Mouse (Mus musculus): ENCODE results near the gene Bbc3. TPM values are rescaled to one million over a fixed set of nuclear protein-coding genes. Genes with fewer than 3 reads are reported as not detected.

The Bbc3 gene
- polyA plus RNA-seq, 1 experiment, result 34.6 TPM

- H3K4me3 ChIP-seq, result peak overlapping the region; percentile 96
- no peak for TF ChIP-seq E2F4 (IDR thresholded peaks at IDR 0.05; ENCODE audit: insufficient read depth)
- TF ChIP-seq POLR2AphosphoS2 (IDR thresholded peaks at IDR 0.05; ENCODE audit: insufficient read length, low read depth), result peak; percentile 89
- no peak for TF ChIP-seq TCF12 (IDR thresholded peaks at IDR 0.05; ENCODE audit: insufficient read depth, poor library complexity, severe bottlenecking)
- no peak for TF ChIP-seq TCF3 (IDR thresholded peaks at IDR 0.05; ENCODE audit: insufficient read length, low read depth)
- no peak for TF ChIP-seq MYOG (IDR thresholded peaks at IDR 0.05; ENCODE audit: control insufficient read depth in 1 of 3, insufficient read depth in 1 of 3, insufficient read length in 2 of 3, low read depth in 2 of 3)
- no peak for TF ChIP-seq CEBPB (IDR thresholded peaks at IDR 0.05; ENCODE audit: insufficient read depth, poor library complexity, severe bottlenecking)
- TF ChIP-seq USF1 (IDR thresholded peaks at IDR 0.05; ENCODE audit: low read depth), result no peak
- no peak for TF ChIP-seq SRF (IDR thresholded peaks at IDR 0.05; ENCODE audit: control insufficient read depth, insufficient read length, low read depth)
- no peak for TF ChIP-seq REST (IDR thresholded peaks at IDR 0.05; ENCODE audit: insufficient read depth, insufficient read length)
- TF ChIP-seq MAX (IDR thresholded peaks at IDR 0.05; ENCODE audit: low read depth), result no peak
- TF ChIP-seq MYOD1 (IDR thresholded peaks at IDR 0.05; ENCODE audit: control insufficient read depth in 1 of 3, insufficient read length in 2 of 3, low read depth in 2 of 3), result no peak
- peak; percentile 72 for TF ChIP-seq POLR2A (IDR thresholded peaks at IDR 0.05; ENCODE audit: insufficient read length, low read depth)
- peaks cover 7% of the 10 kb centered on the region for H3K36me3 ChIP-seq (ENCODE audit: control insufficient read depth, insufficient read depth)
- H3ac ChIP-seq (ENCODE audit: control insufficient read depth, insufficient read length), result peak overlapping the region; percentile 95
- peaks cover 23% of the 10 kb centered on the region for H3K79me2 ChIP-seq (ENCODE audit: control insufficient read depth, insufficient read depth)
- H3K4me2 ChIP-seq (ENCODE audit: low read depth), result peak overlapping the region; percentile 80
- no peaks in the 10 kb centered on the region for H3K27me3 ChIP-seq (ENCODE audit: control insufficient read depth, insufficient read depth, insufficient read length)
Observed at GRCm38 (mm10) chr7:16311453-16312004, 3.3 kb downstream of the Bbc3 start.

GRCm38 (mm10) chr7:16312011-16312671, 3.9 kb downstream of the Bbc3 start:
- Histone ChIP-seq H3K4me2 (ENCODE audit: low read depth) (peak overlapping the region; percentile 94), H3K36me3 (ENCODE audit: control insufficient read depth, insufficient read depth) (peaks cover 10% of the 10 kb centered on the region), H3K79me2 (ENCODE audit: control insufficient read depth, insufficient read depth) (peaks cover 23% of the 10 kb centered on the region), H3K4me3 (peak overlapping the region; percentile 96), H3ac (ENCODE audit: control insufficient read depth, insufficient read length) (peak overlapping the region; percentile 95), H3K27me3 (ENCODE audit: control insufficient read depth, insufficient read depth, insufficient read length) (no peaks in the 10 kb centered on the region)
- TF ChIP-seq CEBPB (IDR thresholded peaks at IDR 0.05; ENCODE audit: insufficient read depth, poor library complexity, severe bottlenecking) (no peak), E2F4 (IDR thresholded peaks at IDR 0.05; ENCODE audit: insufficient read depth) (no peak), REST (IDR thresholded peaks at IDR 0.05; ENCODE audit: insufficient read depth, insufficient read length) (no peak), POLR2A (IDR thresholded peaks at IDR 0.05; ENCODE audit: insufficient read length, low read depth) (peak; percentile 11), POLR2AphosphoS2 (IDR thresholded peaks at IDR 0.05; ENCODE audit: insufficient read length, low read depth) (peak; percentile 21), MAX (IDR thresholded peaks at IDR 0.05; ENCODE audit: low read depth) (no peak), TCF12 (IDR thresholded peaks at IDR 0.05; ENCODE audit: insufficient read depth, poor library complexity, severe bottlenecking) (no peak), USF1 (IDR thresholded peaks at IDR 0.05; ENCODE audit: low read depth) (no peak), TCF3 (IDR thresholded peaks at IDR 0.05; ENCODE audit: insufficient read length, low read depth) (no peak), SRF (IDR thresholded peaks at IDR 0.05; ENCODE audit: control insufficient read depth, insufficient read length, low read depth) (no peak), MYOG (IDR thresholded peaks at IDR 0.05; ENCODE audit: control insufficient read depth in 1 of 3, insufficient read depth in 1 of 3, insufficient read length in 2 of 3, low read depth in 2 of 3) (peak in 2 of 3 experiments; percentile 12 to 68), MYOD1 (IDR thresholded peaks at IDR 0.05; ENCODE audit: control insufficient read depth in 1 of 3, insufficient read length in 2 of 3, low read depth in 2 of 3) (peak in 2 of 3 experiments; percentile 26 to 64)

- peaks cover 23% of the 10 kb centered on the region for H3K79me2 ChIP-seq (ENCODE audit: control insufficient read depth, insufficient read depth)
Observed at GRCm38 (mm10) chr7:16312672-16313311, 4.6 kb downstream of the Bbc3 start.

More at GRCm38 (mm10) chr7:16312672-16313311, 4.6 kb downstream of the Bbc3 start:
- H3ac ChIP-seq (ENCODE audit: control insufficient read depth, insufficient read length), result peak overlapping the region; percentile 95
- TF ChIP-seq TCF12 (IDR thresholded peaks at IDR 0.05; ENCODE audit: insufficient read depth, poor library complexity, severe bottlenecking), result peak; percentile 39
- TF ChIP-seq TCF3 (IDR thresholded peaks at IDR 0.05; ENCODE audit: insufficient read length, low read depth), result no peak
- no peak for TF ChIP-seq E2F4 (IDR thresholded peaks at IDR 0.05; ENCODE audit: insufficient read depth)
- TF ChIP-seq MYOG (IDR thresholded peaks at IDR 0.05; ENCODE audit: control insufficient read depth in 1 of 3, insufficient read depth in 1 of 3, insufficient read length in 2 of 3, low read depth in 2 of 3), result peak in 1 of 3 experiments; percentile 56
- no peak for TF ChIP-seq REST (IDR thresholded peaks at IDR 0.05; ENCODE audit: insufficient read depth, insufficient read length)
- TF ChIP-seq CEBPB (IDR thresholded peaks at IDR 0.05; ENCODE audit: insufficient read depth, poor library complexity, severe bottlenecking), result no peak
- peak; percentile 12 for TF ChIP-seq USF1 (IDR thresholded peaks at IDR 0.05; ENCODE audit: low read depth)
- TF ChIP-seq MAX (IDR thresholded peaks at IDR 0.05; ENCODE audit: low read depth), result no peak
- peak in 1 of 3 experiments; percentile 22 for TF ChIP-seq MYOD1 (IDR thresholded peaks at IDR 0.05; ENCODE audit: control insufficient read depth in 1 of 3, insufficient read length in 2 of 3, low read depth in 2 of 3)
- TF ChIP-seq POLR2A (IDR thresholded peaks at IDR 0.05; ENCODE audit: insufficient read length, low read depth), result peak; percentile 77
- TF ChIP-seq SRF (IDR thresholded peaks at IDR 0.05; ENCODE audit: control insufficient read depth, insufficient read length, low read depth), result peak; percentile 77
- no peak for TF ChIP-seq POLR2AphosphoS2 (IDR thresholded peaks at IDR 0.05; ENCODE audit: insufficient read length, low read depth)
- no peaks in the 10 kb centered on the region for H3K27me3 ChIP-seq (ENCODE audit: control insufficient read depth, insufficient read depth, insufficient read length)
- peak overlapping the region; percentile 96 for H3K4me3 ChIP-seq
- H3K36me3 ChIP-seq (ENCODE audit: control insufficient read depth, insufficient read depth), result peaks cover 12% of the 10 kb centered on the region
- H3K4me2 ChIP-seq (ENCODE audit: low read depth), result peak overlapping the region; percentile 94
